Mouse (Mus musculus): Measurements from ENCODE around the gene Setdb1. TPM values are rescaled to one million over a fixed set of nuclear protein-coding genes. Genes with fewer than 3 reads are reported as not detected.

Gene Setdb1
- polyA plus RNA-seq, 1 experiment from 2014 or later: 42.2 TPM

DNA sequence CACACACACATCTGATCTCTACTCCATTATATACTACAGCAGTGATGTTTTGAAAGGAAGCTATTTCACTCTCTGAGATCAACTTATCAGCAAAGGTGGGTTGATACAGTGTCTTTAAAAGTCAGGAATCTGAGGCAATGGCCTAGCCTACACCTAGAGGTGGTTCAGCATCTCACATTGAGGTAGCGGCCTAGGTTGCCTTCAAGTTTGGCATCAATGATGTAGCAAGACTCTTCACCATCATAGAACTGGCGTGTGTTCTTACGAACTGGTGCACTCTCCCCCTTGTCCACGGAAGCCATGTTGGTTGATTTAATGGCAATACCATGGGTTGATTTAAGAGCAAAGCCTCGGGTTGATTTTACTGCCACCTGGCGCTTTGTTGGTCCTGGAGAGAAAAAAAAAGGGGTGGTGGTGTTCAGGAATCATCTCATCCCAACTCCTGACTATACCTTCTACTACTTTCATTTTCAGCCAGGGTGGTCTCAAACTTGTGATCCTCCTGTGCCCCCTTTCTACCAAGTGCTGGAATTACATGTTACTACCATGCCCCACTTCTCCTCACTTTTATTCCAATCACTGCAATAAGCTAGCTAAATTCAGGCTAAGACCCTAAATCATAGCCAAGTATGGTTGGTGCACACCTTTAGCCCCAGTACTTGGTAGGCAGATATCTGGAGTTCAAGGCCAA lies 32.4 kb downstream of the Setdb1 start:
- H3K9ac ChIP-seq (ENCODE audit: low read length): no peak overlapping the region
- no peak for DNase-seq (ENCODE audit: low spot score)
- WGBS: 92% methylated on average over 6 of the region's 6 CpGs

DNA sequence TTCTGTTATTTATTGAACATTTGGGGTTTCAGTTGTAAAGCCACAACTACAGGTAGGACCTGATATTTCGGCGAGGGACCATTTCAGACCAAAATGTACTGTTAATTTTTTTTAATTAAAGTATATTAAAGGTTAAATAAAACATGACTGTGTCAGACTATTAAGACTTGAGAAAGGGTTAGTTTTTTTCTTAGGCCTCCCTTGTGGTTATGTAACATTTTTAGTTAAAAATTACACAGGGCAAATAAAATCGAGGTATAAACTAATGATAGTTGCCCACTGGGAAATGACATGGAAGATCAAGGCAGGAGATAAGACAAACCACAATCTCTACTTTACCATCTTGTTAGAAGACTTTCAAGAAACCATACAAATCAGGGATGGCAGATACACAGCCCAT lies 33.6 kb downstream of the Setdb1 start:
- Histone ChIP-seq H3K36me3 (ENCODE audit: control insufficient read depth, insufficient read depth, low read length) (peaks cover 86% of the 10 kb centered on the region), H3K4me1 (ENCODE audit: control insufficient read depth, insufficient read depth, low read length) (no peaks in the 10 kb centered on the region), H3K27me3 (replicated peaks; ENCODE audit: control insufficient read depth, insufficient read depth, low read length) (no peaks in the 10 kb centered on the region), H3K4me3 (ENCODE audit: low read depth, low read length) (no peak overlapping the region), H3K9ac (ENCODE audit: low read length) (no peak overlapping the region), H3K9me3 (replicated peaks; ENCODE audit: control insufficient read depth, low read length) (no peaks in the 10 kb centered on the region), H3K4me2 (ENCODE audit: low read length) (no peak overlapping the region), H3K27ac (ENCODE audit: low read depth, low read length) (no peak overlapping the region)
- DNase-seq (ENCODE audit: low spot score): no peak
- no peak for ATAC-seq
- 94% methylated on average over 3 of the region's 3 CpGs for WGBS

More for the DNA sequence above, 32.4 kb downstream of the Setdb1 start:
- H3K4me1 ChIP-seq (ENCODE audit: control insufficient read depth, insufficient read depth, low read length): no peaks in the 10 kb centered on the region
- no peaks in the 10 kb centered on the region for H3K9me3 ChIP-seq (replicated peaks; ENCODE audit: control insufficient read depth, low read length)
- ATAC-seq: no peak
- H3K27ac ChIP-seq (ENCODE audit: low read depth, low read length): no peak overlapping the region
- no peak overlapping the region for H3K4me2 ChIP-seq (ENCODE audit: low read length)
- H3K4me3 ChIP-seq (ENCODE audit: low read depth, low read length): no peak overlapping the region
- H3K36me3 ChIP-seq (ENCODE audit: control insufficient read depth, insufficient read depth, low read length): peaks cover 96% of the 10 kb centered on the region
- H3K27me3 ChIP-seq (replicated peaks; ENCODE audit: control insufficient read depth, insufficient read depth, low read length): no peaks in the 10 kb centered on the region

DNA sequence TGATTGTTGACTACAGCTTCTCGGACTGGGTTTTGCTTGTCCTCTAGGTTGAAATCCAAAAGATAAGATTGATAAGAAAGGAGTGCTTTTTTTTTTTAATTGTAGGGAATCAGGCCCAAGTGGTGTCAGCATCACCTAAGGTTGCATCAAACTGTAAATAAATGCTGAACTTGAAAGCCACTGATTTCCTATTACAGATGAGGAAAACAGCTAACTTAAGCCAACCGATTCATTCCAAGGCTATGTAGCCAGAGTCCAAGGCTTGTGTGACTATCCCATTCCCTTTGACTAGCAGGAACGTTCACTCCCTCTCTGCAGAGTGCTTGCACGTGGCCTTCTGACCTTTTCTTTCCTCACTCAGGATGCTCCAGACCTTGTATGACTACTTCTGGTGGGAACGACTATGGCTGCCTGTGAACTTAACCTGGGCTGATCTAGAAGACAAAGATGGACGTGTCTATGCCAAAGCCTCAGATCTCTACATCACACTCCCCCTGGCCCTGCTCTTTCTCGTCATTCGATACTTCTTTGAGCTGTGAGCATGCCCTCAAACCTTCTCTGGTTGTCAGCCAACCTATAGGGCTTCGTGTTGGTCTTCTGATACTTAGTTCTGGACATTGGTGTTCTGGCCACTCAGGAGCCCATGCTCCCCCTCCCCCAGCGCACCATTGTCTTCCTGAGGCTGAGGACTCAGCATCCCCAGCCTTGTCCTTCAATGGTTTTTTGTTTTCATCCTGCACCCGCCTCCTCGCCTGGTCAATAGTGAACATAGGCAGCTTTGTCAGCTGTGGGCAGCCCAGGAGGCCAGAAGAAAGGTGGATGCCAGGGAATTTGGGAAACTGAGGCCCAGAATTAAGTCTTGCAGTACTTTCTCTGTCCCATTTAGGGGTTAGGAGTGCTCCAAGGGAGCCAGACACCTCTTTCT lies 37.0 kb downstream of the Setdb1 start:
- Histone ChIP-seq H3K9me3 (replicated peaks; ENCODE audit: control insufficient read depth, low read length) (no peaks in the 10 kb centered on the region), H3K9ac (ENCODE audit: low read length) (no peak overlapping the region), H3K36me3 (ENCODE audit: control insufficient read depth, insufficient read depth, low read length) (peaks cover 54% of the 10 kb centered on the region), H3K27ac (ENCODE audit: low read depth, low read length) (no peak overlapping the region), H3K4me2 (ENCODE audit: low read length) (no peak overlapping the region), H3K4me1 (ENCODE audit: control insufficient read depth, insufficient read depth, low read length) (peaks cover 7% of the 10 kb centered on the region), H3K4me3 (ENCODE audit: low read depth, low read length) (no peak overlapping the region), H3K27me3 (replicated peaks; ENCODE audit: control insufficient read depth, insufficient read depth, low read length) (no peaks in the 10 kb centered on the region)
- ATAC-seq (no peak), DNase-seq (ENCODE audit: low spot score) (no peak)
- WGBS: 71% methylated on average over 12 of the region's 12 CpGs

DNA sequence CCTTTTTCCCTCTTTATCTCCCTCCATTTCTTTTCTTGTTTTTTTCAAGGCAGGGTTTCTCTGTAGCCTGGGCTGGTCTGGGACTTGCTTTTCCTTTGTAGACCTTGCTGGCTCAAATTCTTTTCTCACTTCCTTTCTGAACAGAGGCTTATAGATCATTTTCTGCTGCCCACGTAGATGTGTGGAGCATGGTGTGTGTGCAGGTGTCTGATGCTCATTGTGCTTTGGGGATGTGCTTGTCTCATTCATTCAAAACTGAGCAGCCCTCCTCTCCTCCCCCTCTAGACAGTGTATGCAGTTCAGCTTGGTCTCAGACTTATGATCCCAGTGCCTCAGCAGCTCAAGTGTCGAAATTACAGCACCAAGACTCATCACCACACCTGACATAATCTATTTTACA lies 37.9 kb downstream of the Setdb1 start:
- ATAC-seq (no peak), DNase-seq (ENCODE audit: low spot score) (no peak)
- peaks cover 7% of the 10 kb centered on the region for H3K4me1 ChIP-seq (ENCODE audit: control insufficient read depth, insufficient read depth, low read length)
- no peak overlapping the region for H3K4me2 ChIP-seq (ENCODE audit: low read length)
- H3K4me3 ChIP-seq (ENCODE audit: low read depth, low read length): no peak overlapping the region
- no peaks in the 10 kb centered on the region for H3K27me3 ChIP-seq (replicated peaks; ENCODE audit: control insufficient read depth, insufficient read depth, low read length)
- peaks cover 45% of the 10 kb centered on the region for H3K36me3 ChIP-seq (ENCODE audit: control insufficient read depth, insufficient read depth, low read length)
- no peak overlapping the region for H3K9ac ChIP-seq (ENCODE audit: low read length)
- WGBS: 69% methylated on average over 2 of the region's 2 CpGs
- H3K9me3 ChIP-seq (replicated peaks; ENCODE audit: control insufficient read depth, low read length): no peaks in the 10 kb centered on the region
- no peak overlapping the region for H3K27ac ChIP-seq (ENCODE audit: low read depth, low read length)

DNA sequence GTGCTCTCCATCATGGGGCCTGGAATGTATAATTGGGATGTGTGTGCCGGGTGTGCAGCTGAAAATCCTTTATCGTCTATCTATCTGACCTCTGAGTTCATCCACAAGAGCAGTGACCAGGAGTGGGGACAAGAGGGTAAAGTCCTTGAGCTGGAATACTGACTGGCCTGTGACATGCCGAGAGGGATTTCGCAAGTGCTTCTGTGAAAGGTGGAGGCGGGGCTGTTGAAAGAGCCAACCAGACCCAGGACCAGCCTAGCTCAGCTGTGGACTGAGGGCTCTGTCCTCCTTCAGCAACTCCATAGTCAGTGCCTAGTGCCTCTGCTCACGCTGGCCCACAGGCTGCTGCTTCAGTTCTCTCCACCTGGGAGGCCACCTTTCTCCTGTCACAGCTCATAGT lies 38.5 kb downstream of the Setdb1 start:
- Histone ChIP-seq H3K4me1 (ENCODE audit: control insufficient read depth, insufficient read depth, low read length) (peaks cover 7% of the 10 kb centered on the region), H3K27me3 (replicated peaks; ENCODE audit: control insufficient read depth, insufficient read depth, low read length) (no peaks in the 10 kb centered on the region), H3K9ac (ENCODE audit: low read length) (no peak overlapping the region), H3K4me3 (ENCODE audit: low read depth, low read length) (no peak overlapping the region), H3K36me3 (ENCODE audit: control insufficient read depth, insufficient read depth, low read length) (peaks cover 39% of the 10 kb centered on the region), H3K9me3 (replicated peaks; ENCODE audit: control insufficient read depth, low read length) (no peaks in the 10 kb centered on the region), H3K27ac (ENCODE audit: low read depth, low read length) (no peak overlapping the region), H3K4me2 (ENCODE audit: low read length) (no peak overlapping the region)
- WGBS: 36% methylated on average over 6 of the region's 6 CpGs
- ATAC-seq (no peak), DNase-seq (ENCODE audit: low spot score) (no peak)

DNA sequence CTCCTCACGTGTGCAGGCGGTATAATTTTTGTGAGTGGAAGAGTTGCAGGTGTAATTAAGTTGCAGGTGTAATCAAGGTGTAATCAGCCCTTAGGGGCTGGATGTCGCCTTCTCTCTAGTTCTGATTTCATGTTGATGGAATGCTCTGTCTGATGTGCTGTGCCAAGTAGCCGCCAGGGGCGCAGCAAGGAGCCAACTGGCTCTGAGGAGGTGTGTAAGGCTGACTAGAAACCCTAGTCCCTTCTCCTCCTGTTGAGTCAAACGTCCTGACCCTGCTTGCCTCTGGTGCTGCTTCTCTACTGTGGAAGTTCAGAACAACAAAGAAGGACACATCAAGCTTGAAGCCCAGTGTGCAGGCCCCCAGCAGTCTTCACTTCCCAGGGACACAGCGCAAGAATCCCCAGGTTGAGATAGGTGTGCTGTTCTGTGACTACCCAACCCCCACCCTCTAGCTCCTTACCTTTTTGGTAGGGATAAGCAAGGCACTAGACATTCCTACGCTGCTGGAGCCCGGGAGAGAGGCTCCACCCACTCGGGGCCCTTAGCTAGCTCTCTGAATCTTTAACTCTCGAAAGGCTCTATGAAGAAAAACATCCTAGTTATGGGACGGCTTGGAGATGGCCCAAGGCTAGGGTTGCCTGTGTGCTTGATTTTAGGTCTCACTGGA lies 39.5 kb downstream of the Setdb1 start:
- H3K27ac ChIP-seq (ENCODE audit: low read depth, low read length): no peak overlapping the region

DNA sequence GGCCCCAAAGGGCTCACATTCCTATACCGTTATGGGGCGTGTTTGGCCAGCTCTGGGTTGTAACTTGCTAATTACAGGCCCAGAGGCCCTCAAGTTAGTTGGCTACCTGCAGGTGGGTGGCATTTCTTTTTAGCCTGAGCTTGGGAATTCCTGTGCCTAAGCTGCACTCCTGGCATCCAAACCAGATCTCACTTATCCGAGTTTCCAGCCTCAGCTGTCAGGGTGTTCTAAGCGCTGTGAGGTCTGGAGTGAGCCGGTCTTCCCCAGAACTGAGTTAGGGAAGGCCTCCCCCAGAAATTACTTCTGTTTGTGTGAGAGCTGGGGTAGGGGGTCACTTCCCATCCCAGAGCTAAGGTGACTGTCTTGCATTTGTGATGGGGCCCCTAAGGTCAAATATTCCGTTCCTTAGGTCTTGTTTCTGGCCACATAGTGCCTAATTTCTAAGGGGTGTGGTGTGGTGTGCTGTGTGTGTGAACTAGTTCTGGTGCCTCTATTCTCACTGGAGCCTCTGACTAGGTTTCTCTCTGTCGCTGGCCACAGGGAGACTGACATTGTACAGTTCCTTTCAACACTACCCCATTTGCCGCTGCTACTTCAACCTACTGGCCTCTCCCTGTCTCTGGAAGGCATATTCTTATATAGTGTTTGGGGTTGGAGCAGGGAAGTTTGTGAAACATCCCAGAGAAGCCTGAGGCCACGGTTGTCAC lies 41.0 kb downstream of the Setdb1 start:
- Histone ChIP-seq H3K4me1 (ENCODE audit: control insufficient read depth, insufficient read depth, low read length) (peaks cover 7% of the 10 kb centered on the region), H3K9me3 (replicated peaks; ENCODE audit: control insufficient read depth, low read length) (no peaks in the 10 kb centered on the region), H3K9ac (ENCODE audit: low read length) (peak overlapping the region; percentile 99), H3K4me2 (ENCODE audit: low read length) (peak overlapping the region; percentile 68), H3K27me3 (replicated peaks; ENCODE audit: control insufficient read depth, insufficient read depth, low read length) (no peaks in the 10 kb centered on the region), H3K36me3 (ENCODE audit: control insufficient read depth, insufficient read depth, low read length) (peaks cover 14% of the 10 kb centered on the region), H3K4me3 (ENCODE audit: low read depth, low read length) (peak overlapping the region; percentile 92), H3K27ac (ENCODE audit: low read depth, low read length) (peak overlapping the region; percentile 95)
- WGBS: 13% methylated on average over 9 of the region's 9 CpGs
- ATAC-seq (no peak), DNase-seq (ENCODE audit: low spot score) (peak; percentile 30)

More for the DNA sequence above, 39.5 kb downstream of the Setdb1 start:
- Histone ChIP-seq H3K9me3 (replicated peaks; ENCODE audit: control insufficient read depth, low read length) (no peaks in the 10 kb centered on the region), H3K9ac (ENCODE audit: low read length) (no peak overlapping the region), H3K36me3 (ENCODE audit: control insufficient read depth, insufficient read depth, low read length) (peaks cover 29% of the 10 kb centered on the region), H3K4me3 (ENCODE audit: low read depth, low read length) (no peak overlapping the region), H3K4me2 (ENCODE audit: low read length) (0 out of 2 replicates have a peak overlapping the region, but pooled peaks have one; percentile 0), H3K27me3 (replicated peaks; ENCODE audit: control insufficient read depth, insufficient read depth, low read length) (no peaks in the 10 kb centered on the region), H3K4me1 (ENCODE audit: control insufficient read depth, insufficient read depth, low read length) (peaks cover 7% of the 10 kb centered on the region)
- WGBS: 22% methylated on average over 12 of the region's 12 CpGs
- DNase-seq (ENCODE audit: low spot score): peak; percentile 65
- ATAC-seq: no peak

DNA sequence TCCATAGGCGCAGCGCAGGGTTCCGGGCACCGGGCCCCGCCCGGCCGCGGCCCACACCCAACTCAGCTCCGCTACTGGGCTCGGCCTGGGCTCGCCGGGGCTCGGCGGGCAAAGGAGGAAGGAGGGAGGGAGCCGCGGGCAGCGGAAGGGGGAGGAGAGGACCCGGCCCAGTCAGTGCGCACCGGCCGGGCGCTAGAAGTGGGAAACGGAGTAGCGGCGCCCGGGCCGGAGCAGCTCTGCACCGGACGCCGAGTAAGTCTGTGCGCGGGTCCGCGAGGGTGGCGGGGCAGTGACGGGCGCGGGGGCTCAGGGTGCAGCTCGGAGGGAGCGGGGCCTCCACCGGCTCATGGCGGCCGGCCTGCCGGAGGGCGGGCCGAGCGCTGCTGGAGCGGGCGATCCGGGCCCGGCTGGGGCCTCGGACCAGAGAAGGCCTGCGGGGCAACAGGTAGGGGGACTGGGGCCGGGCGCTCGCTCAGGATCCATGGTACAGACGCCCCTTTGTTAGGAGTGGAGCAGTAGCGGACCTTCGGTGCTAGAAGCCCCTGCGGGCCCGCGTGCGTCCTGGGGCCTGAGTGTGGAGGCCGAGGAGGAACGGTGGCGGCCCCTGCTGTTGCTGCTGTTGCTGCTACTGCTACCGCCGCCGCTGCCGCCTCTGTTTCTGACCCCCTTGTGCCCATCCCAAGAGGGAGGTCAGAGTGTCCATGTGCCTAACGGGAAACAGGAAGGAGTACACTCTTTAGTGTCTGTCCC lies 41.7 kb downstream of the Setdb1 start:
- WGBS: under 1% methylated on average over 60 of the region's 71 CpGs
- H3K36me3 ChIP-seq (ENCODE audit: control insufficient read depth, insufficient read depth, low read length): peaks cover 7% of the 10 kb centered on the region

More for the DNA sequence above, 41.7 kb downstream of the Setdb1 start:
- Histone ChIP-seq H3K4me2 (ENCODE audit: low read length) (peak overlapping the region; percentile 68), H3K27ac (ENCODE audit: low read depth, low read length) (peak overlapping the region; percentile 95), H3K4me3 (ENCODE audit: low read depth, low read length) (peak overlapping the region; percentile 92), H3K9me3 (replicated peaks; ENCODE audit: control insufficient read depth, low read length) (no peaks in the 10 kb centered on the region), H3K27me3 (replicated peaks; ENCODE audit: control insufficient read depth, insufficient read depth, low read length) (no peaks in the 10 kb centered on the region), H3K4me1 (ENCODE audit: control insufficient read depth, insufficient read depth, low read length) (peaks cover 7% of the 10 kb centered on the region), H3K9ac (ENCODE audit: low read length) (peak overlapping the region; percentile 99)
- DNase-seq (ENCODE audit: low spot score) (peak; percentile 83), ATAC-seq (peak; percentile 94)
